Mouse (Mus musculus): ENCODE measurements at regions not wholly inside any gene's neighbourhood (a gene's known extent, or its start where the extent isn't known, plus 50 kb on each side); places are given as distances from the start of the nearest gene placed in this dataset.
A peak's percentile ranks its signal among the peaks of the same experiment; 100 is the strongest.

DNA sequence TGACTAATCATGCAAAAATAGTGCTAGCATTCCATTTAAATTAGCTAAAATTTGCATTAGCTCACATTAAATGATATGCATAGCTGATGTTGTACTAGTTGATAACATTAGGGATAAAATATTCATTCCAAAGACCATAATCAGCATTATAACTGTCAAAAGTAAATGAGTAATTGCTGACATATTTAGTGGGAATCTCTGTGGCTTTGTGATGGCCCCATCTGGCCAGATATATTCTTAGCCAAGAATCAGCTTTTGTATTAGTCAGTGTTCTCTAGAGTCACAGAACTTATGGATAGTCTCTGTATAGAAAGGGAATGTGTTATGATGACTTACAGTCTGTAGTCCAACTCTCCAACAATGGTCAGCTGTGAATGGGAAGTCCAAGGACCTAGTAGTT lies 171.2 kb downstream of the Gria2 start:
- DNase-seq (ENCODE audit: low spot score in 2 of 2): no peak

DNA sequence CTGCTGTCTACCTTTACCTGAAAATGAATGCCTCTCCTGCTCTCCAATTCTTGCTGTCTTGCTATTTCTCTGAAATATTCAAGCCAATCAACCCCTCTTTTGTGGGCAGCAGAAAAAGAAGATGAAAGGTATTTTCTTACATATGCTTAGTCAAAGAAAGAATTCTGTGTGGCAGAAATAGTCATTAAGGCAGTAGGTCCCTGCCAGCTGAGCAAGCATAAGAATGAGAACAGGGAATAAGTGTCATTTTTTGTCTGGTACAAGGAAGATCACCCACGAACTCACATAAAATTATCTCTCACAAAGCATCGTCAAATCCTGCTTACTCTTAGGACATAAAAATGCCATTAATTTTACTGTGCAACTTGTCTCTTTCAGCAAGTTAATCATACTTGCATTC lies 192.2 kb downstream of the Gria2 start:
- DNase-seq (ENCODE audit: low spot score in 2 of 2): no peak

- DNase-seq (ENCODE audit: low spot score in 2 of 2): no peak
Observed at GRCm38 (mm10) chr3:80608467-80608866, 194.2 kb downstream of the Gria2 start.

- no peak for DNase-seq (ENCODE audit: low spot score in 2 of 2)
Observed at GRCm38 (mm10) chr3:80607809-80608208, 194.8 kb downstream of the Gria2 start.

- DNase-seq (ENCODE audit: low spot score in 2 of 2): no peak
Observed at GRCm38 (mm10) chr3:80597549-80597948, 205.1 kb downstream of the Gria2 start.

DNA sequence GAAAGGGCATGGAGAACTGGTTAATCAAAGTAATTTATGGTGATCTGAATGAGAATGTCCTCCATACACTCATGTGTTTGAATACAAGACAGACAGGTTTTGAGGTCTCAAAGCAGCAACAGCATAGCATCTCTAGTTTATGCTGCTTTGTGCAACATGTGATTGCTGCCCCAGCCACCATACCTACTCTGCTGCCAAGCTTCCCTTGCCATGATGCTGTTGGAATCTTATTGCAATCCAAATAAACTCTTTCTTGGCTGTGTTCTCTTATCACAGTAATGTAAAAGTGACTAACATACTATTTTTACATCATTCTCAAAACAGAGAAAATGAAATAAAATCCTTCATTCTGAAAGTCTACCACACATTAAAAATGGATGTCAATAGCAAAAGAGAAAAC lies 235.1 kb downstream of the Gria2 start:
- DNase-seq (ENCODE audit: low spot score in 2 of 2): no peak

DNA sequence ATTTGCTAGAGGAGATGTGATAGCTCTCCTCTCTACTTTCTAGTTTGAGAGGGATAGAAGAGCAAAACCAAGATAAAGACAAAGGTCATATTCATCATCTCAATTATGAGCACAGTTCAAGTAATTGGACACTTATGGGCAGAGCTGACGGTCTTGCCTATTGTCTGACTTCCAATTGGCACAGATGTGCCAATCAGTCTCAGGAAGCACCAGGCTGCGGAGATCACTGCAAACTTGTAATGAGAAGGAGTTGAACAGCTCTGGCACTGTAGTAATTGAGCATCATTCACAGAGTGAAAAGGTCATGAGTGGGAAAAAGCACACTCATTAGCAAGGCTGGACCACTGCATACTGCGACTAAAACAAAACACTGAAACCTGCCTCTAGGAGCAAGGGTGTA lies 236.4 kb downstream of the Gria2 start:
- no peak for DNase-seq (ENCODE audit: low spot score in 2 of 2)

DNA sequence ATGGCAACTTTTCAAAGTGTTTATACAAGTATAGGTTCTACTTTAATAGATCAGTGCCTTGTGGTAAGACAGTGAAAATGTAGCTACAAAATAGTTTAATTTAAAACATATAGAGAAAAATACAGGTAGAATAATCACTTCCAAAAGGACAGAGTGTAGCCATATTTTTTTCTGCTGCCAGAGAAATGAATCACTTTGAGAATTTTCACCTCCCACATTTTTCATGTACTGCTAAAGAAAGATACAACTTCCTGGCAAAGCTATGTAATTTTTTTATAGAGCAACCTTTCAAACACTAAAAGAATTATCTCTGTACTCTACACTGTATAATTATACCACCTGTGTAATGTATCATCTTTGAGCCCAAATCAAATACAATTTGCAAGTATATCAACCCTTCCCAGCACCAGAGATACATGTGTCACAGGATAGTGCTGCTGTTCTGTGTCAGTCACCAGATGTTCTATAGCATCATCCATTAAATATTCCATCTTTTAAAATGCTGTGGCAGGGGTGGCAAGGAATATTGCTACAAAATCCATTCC lies 256.4 kb downstream of the Gria2 start:
- DNase-seq (ENCODE audit: low spot score in 2 of 2): no peak

DNA sequence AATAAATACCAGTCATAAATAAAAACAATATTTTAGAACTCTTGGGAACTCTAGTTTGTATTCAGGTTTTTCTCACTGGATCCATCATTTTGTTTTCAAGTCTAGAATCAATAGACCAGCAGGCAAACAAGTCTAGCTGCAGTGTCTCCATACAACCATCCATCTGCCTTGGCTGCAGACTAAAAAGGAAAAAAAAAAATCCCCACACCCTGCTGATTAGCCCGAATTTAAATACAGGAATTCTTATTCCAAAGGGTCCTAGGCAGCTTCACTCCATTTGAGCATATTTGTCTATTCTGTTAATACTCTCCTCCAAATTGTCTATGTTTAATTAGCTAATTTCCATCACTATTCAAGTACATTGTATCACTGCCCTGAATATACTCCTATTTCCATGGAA lies 258.9 kb downstream of the Gria2 start:
- DNase-seq (ENCODE audit: low spot score in 2 of 2): no peak

- peak in 1 of 2 experiments; percentile 29 for DNase-seq (ENCODE audit: low spot score in 2 of 2)
Observed at GRCm38 (mm10) chr3:80541382-80541781, 261.3 kb downstream of the Gria2 start.

- peak in 1 of 2 experiments; percentile 25 for DNase-seq (ENCODE audit: low spot score in 2 of 2)
Observed at GRCm38 (mm10) chr3:80533706-80534349, 268.8 kb downstream of the Gria2 start.

- DNase-seq (ENCODE audit: low spot score in 2 of 2): no peak
Observed at GRCm38 (mm10) chr3:80514026-80514425, 288.6 kb downstream of the Gria2 start.

- DNase-seq (ENCODE audit: low spot score in 2 of 2): no peak
Observed at GRCm38 (mm10) chr3:80509185-80509584, 293.4 kb downstream of the Gria2 start.

DNA sequence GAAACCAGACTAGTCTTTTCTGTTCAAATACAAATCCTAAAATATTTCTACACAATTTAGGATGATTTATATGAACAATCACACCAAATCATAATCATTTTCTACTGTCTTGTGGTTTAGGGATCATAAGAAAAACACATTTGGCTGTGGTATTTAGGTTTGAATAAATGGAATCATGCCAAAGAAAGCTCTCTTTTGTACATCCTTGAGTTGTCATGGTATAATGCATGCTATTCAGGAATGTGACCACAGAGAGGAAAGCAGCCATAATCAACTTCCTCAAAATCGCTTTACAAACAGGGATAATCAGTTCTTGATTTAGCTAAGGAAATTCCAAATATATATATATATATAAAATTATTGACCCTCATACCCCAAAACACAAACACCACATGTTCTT lies 295.9 kb downstream of the Gria2 start:
- DNase-seq (ENCODE audit: low spot score in 2 of 2): no peak

DNA sequence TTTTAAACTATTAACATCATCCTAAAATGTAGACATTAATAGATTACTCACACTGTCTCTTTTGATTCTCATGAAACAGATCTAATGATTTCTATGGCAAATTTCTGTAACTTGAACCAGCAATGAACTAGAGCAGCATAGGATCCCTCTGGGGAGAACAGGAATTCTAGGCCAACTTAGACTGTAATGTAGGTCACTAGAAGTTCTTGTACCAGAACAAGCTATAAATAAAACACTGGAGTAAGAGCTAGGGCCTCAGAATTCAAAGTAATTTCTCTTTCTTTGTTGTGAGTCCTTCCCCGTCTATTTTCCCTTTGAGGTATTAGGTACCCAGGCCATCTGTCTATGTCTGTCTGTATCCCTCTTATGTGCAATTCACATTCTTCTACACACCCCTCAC lies 301.5 kb downstream of the Gria2 start:
- DNase-seq (ENCODE audit: low spot score in 2 of 2): no peak

- DNase-seq (ENCODE audit: low spot score in 2 of 2): no peak
Observed at GRCm38 (mm10) chr3:80496556-80496955, 306.1 kb downstream of the Gria2 start.

DNA sequence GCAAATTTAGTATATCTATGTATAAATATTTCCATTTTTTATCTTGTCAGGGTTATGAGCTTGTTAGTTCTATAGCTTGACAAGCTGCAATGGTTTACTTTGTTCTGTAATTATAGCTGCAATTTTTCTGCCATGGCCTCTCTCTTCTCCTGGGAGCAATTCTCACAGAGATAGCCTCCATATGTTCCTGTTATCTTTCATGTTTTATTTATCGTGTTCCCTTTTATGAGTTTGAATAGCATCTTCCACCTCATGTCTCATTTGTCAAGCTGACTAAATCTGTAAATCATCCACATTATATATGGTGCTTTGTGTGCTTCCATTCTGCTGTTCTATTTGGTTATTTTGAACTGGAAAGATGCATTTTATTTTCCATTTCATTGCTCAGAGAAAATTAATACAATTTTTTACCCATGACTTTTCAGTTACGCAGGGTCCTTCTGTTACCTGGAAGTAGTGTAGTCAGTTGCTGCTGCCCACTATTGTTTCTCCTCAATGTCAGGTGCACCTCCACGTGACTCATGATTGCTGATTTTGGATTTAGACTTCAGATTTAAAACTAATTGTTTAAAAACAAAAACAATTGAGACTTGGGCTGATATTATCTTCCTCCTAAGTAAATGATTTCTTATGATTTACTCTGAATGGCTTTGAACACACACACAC lies 318.3 kb downstream of the Gria2 start:
- DNase-seq (ENCODE audit: low spot score in 2 of 2): no peak

DNA sequence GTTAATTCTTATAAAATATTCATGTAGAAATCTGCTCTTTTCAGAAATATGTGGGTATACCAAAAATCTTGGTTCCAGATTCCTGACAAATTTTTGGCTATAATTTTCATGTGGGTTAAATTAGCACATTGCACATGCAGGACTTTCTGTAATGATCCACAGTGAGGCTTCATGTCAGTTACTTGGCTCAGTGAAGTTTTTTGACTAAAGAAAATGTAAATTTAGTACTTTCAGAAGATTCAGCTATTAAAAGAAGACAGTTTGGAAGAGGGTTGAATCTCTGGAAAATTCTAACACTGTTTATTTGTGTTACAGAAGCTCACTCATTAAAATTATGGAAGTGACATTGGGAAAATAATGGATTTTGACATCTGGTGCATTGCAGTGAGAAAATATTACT lies 324.0 kb downstream of the Gria2 start:
- DNase-seq (ENCODE audit: low spot score in 2 of 2): no peak

GRCm38 (mm10) chr3:80473686-80474085 lies 328.9 kb downstream of the Gria2 start:
- no peak for DNase-seq (ENCODE audit: low spot score in 2 of 2)

Data from frontal cortex, postnatal 25 days (tissue).